Mouse (Mus musculus) cerebellum, adult 11-12 months (tissue): ENCODE results near the gene Bola1.
"Not testable (repeated sequence)": the region's sequence is repeated elsewhere in the genome, so short reads cannot be mapped to it uniquely, and the experiment has no call there.

ENCODE experiments used
- DNase-seq: peaks from one replicate; pipeline ENCODE4 v3.0.0; 2022

Bola1 gene

DNA sequence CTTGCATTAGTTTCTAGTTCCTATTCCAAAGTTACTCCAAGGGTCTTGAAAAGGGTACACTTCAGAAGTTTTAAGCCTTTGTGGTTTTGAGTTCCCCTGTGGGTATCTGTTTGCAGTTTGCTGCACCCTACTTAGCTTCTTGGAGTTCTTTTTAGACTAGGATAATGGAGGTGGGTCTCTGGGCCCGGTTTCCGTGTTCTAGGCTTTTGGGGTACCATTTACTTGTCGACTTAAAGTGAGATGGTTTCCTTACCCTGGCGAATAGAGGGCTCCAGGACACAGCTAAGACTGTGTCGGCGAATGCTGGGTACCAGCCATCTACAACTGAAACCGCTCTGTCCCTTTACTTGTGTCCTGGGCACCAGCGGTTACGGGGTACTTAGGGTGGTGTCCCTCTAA, 2.1 kb upstream of the Bola1 start:
- DNase-seq = no peak

DNA sequence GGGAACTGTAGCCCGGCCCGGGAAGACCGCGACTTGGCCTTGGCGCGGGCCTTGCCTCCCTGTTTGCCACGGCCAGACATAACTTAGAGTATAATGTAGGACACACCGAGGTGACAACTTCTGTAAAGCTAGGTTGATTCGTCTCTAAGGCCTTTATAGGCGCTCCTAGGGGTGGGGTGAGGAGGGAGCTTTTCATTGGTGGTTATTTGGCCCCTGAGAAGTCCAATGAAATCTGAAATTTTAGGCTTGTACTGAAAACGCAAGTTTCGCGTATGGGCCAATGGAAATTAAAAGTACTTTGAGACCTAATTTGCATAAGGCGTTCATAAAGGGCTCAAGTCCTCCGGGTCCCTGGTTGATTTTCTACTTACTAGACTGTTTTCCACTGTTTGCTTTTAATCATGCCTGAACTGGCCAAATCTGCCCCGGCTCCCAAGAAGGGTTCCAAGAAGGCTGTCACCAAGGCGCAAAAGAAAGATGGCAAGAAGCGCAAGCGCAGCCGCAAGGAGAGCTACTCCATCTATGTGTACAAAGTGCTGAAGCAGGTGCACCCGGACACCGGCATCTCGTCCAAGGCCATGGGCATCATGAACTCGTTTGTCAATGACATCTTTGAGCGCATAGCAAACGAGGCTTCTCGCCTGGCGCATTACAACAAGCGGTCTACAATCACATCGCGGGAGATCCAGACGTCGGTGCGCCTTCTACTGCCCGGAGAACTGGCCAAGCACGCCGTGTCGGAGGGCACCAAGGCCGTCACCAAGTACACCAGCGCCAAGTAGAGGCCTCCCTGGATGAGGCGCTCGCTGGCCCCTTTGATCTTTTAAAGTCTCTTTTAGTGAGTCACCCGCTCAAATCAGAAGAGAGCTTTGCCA, 1.5 kb upstream of the Bola1 start, which contains the start of the genes Hist2h2ac and Hist2h2be:
TSS of gene Hist2h2ac (minus strand) at position 116 of the 875 bp plus-strand sequence.
TSS of gene Hist2h2be (plus strand) at position 355 of the 875 bp plus-strand sequence.
- peak; percentile 88 for DNase-seq

DNA sequence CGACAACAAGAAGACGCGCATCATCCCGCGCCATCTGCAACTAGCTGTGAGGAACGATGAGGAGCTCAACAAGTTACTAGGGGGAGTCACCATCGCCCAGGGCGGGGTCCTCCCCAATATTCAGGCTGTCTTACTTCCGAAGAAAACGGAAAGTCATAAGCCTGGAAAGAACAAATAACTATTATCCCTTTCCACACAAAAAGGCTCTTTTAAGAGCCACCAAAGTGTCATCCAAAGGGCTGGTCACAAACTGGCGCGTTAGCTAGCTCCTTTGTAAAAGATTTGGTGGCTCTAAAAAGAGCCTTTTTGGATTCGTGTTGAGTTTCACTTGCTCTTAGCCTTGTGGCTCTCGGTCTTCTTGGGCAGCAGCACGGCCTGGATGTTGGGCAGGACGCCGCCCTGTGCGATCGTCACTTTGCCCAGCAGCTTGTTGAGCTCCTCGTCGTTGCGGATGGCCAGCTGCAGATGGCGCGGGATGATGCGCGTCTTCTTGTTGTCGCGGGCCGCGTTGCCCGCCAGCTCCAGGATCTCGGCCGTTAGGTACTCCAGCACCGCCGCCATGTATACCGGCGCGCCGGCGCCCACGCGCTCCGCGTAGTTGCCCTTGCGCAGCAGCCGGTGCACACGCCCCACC, 739 bp upstream of the Bola1 start:
- DNase-seq = not testable (repeated sequence)

DNA sequence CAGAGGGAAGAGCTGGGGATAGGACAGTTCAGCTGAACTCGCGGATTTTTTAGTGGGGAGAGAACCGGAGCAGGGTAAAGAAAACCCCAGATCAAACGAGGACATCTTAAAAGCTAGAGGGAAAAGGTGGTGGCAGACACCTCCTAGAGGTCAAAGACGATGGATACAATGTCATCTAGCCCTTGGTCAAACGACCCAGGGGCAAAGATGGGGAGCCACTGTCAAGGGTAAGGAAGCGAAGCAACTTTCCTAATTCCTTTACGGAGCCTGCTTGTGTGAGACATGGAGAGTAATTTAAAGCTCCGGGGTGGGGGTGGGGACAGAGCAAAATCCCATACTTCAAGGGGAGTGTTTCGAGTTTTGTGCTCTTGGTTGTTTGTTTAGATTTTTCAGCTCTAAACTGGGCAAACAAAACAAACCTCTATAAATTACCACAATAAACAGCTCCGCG, 293 bp downstream of the Bola1 start:
- peak; percentile 53 for DNase-seq

DNA sequence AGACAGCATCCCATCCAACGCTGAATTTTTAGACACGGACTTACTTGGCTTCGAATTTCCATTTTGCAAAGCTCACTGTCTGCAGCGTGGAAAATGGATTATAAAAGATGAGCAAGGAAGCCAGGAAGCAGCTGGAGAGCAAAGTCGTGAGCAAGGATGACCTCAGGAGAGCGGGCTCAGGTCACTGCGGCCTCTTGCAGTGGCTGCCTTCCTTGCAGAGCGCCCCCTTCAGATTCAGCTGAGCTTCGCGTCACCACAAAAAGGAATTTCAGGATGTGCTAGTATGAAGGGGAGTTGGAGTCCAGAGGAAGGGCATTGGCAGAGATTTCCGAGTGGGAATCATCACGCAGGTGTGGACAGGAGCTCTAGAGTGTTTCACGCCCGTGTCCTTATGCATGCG, 10.3 kb downstream of the Bola1 start:
- no peak for DNase-seq

DNA sequence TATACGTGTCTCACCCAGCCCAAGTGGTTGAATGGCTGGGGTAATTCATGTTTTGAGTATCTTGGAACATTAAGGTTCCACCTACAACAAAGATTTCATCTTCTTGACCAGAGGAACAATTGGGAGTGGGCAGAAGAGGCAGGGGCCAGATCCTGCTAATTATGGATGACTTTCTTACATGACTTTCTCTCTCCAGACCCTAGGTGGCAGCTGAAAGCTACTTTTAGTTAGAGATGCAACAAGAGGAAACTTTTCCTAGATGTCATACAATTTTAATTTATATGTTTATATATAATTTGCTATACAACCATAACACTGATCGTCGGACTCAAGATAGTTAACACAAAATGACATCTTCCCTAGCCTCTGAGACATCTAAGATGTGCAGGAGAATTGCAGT, 11.7 kb downstream of the Bola1 start:
- no peak for DNase-seq

DNA sequence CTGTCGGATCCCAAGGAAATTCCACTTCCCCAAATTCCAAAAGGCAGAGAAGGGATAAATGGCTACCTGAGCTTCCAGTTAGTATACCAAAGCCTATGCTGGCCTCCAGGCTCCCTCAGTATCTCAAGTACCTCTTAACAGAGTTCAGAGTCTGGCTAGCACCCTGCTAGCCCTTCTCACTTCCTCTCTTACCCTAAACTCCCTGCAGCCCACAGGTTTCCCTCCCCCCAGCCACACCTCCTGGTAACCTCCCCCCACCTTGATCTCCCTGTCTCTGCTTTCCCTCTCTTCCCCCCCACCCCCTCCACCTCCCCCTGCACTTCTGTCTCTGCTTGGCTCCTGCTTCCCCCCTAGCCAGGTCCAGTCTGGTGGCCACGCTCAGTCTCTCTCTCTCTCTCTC, 19.8 kb downstream of the Bola1 start:
- DNase-seq = no peak

DNA sequence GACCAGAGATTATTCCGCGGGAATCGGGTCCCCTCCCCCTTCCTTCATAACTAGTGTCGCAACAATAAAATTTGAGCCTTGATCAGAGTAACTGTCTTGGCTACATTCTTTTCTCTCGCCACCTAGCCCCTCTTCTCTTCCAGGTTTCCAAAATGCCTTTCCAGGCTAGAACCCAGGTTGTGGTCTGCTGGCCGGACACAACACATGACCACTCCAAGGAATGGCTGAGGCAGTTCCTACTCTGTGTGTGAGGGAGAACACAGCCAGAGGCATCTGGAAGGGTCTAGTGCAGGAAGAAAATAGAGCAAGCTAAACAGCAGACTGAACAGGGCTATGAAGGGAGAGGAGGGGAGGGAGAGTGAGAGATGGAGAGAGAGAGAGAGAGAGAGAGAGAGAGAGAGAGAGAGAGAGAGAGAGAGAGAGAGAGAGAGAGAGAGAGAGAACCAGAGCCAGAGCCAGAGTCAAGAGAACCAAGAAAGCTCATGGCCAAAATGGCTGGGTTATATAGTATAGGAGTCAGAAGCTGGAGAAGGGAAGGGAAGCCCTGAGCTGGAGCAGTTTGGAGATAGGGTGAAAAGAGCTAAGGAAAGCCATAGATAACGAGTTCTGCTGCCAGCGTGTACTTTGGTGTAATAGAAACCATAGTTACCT, 20.8 kb downstream of the Bola1 start:
- DNase-seq = not testable (repeated sequence)

DNA sequence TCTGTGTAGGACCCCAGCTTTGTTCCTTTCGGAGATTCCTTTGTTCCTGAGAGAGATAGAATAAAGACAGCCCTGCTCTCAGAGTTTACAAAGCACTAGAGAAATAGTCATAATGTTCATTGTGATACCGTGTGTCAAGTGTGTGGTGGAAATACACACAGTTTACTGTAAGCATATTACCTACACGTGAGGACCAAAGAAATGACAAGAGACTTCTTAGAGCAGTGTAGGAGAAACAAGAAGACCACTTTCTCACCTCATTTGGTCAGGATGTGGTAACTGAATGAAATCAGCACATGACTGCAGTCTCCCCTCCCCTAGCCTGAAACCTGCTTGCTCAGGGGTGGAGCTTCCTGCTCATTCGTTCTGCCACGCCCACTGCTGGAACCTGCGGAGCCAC, 21.3 kb downstream of the Bola1 start:
- DNase-seq = no peak

DNA sequence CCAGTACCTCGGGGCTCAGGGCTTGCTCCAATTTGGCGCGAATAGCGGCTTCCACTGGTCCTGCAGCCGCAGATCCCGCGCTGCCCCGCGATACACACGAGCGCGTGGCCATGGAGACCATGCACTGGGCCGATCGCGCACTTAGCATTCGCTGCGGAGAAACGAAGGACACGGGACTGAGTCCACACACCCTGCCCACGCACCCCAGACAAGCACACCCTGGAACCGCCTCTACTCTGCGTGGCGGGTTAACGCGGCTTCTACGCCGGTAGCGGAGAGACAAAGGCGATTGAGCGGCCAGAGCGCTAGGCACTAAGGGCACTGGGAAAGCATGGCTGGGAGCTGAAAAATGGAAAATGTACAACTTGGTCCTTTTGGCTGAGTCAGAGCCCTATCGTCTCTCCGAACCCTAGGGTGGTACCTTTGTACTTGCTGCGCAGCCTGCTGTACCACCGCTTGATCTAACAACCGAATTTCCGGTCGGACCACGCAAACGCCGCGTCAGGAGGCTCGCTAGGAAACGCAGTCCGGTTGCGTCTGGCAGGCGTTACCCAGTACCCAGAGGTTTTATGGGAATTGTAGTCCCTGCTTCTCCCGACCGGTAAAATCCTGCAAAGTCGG, 22.3 kb downstream of the Bola1 start:
- DNase-seq = peak; percentile 91

DNA sequence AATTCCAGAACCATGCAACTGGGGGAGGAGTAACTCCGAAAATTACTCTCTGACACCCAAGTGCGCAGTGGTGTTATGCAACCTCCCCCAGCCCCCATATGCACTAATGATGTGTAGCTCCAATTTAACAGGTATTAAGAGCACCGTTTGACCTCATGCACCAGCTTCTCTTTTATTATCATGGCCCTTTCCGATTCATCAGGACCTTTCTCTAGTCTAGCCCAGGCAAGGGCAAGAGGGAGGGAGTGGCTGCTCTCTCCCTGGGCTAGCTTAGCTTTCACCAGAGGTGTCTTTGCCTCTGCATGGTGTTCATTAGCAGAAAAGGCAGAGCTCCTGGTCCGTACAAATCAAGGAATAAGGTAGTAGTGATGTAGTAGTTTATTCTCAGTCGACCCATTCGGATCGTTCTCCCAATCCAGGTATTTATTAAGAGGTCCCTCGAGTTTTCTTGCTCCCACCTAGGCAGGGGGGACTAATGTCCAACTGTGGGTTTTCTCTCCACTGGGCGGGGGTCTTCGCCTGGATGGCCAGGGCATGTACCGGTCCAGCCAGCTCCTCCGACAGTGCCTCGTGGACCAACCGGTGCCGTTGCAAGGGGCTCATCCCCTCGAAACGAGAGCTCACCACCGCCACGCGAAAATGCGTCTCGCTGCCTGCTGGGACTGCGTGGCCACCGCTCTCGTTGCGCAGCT, 22.9 kb downstream of the Bola1 start:
- DNase-seq = no peak

DNA sequence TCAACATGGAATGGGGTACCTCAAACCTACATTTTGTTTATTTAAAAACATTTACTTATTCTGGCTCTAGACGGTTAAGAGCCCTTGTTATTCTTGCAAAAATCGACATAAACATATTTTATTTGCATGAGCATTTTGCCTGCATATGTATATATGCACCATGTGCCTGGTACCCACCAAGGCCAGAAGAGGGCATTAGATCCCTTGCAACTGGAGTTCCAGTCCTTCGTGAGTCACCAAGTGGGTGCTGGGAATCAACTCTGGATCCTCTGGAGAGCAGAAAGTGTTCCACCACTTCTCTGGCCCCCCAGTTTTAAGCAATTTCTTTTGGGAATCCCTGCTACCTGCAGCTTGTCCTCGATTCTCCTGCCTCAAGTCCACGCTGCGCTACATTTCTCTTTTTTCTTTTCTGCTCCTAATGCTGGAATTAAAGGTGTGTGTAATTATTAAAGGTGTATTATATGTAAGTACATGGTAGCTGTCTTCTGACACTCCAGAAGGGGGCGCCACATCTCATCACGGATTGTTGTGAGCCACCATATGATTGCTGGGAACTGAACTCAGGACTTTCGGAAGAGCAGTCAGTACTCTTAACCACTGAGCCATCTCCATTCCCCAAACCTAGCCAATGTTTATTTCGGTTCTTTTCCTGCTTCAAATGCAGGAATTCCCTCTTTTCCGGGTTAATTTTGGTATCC, 23.7 kb downstream of the Bola1 start:
- DNase-seq = no peak

DNA sequence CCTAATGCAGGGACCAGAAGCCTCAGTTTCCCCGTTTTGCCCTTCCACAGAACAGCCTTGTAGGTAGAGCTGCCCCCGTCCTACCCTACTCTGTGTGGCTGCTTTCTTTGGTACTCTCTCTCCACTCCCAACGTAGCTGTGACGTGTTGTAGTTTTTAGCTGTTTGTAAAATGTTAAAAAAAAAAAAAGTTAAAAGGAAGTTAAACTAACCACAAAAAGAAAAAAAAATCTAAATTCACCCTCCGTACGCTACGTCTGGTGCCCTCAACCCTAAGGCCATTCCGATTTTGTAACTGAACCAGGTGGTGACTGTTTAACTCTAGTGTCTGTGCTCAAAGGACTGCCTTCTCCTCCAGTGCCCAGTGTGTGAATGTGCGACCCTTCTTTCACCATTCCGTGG, 24.5 kb downstream of the Bola1 start:
- no peak for DNase-seq

DNA sequence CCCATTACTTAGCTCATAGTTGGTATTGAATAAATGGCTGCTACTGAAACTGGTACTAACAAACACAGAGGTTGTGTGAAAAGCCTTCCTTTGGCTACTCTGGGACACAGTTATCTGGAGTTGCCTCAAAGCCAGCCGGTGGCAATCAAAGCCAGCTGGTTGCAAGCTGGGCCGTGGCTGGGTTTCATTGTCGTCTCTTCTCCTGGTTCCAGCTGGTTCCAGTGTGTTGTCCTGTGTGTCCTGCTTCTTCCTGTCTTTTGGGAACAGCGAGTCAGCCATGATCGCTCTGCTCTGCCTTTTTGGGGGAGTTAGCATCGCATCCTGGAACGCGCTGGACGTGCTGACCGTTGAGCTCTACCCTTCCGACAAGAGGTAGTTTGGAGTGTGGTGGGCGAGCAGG, 26.5 kb downstream of the Bola1 start:
- DNase-seq = no peak

DNA sequence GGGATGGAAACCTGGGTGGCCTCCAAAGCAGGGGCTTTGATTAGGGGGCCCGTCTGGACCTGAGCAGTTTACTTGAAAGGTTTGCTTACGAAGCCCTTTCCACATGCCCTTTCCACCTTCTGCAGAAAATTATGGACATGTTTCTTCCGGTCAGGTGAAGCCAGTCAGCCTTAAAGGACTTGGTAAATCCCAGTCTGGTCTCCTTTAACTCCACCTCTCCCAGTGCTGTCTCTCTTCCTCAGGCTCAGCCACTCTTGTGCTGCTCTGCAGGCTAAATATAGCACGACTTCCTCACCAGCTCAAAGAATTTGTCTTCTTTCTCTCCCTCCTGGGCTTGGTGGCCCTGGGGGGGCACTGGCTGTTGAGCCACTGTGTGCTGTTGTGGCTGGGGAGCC, 37.1 kb downstream of the Bola1 start:
- no peak for DNase-seq

DNA sequence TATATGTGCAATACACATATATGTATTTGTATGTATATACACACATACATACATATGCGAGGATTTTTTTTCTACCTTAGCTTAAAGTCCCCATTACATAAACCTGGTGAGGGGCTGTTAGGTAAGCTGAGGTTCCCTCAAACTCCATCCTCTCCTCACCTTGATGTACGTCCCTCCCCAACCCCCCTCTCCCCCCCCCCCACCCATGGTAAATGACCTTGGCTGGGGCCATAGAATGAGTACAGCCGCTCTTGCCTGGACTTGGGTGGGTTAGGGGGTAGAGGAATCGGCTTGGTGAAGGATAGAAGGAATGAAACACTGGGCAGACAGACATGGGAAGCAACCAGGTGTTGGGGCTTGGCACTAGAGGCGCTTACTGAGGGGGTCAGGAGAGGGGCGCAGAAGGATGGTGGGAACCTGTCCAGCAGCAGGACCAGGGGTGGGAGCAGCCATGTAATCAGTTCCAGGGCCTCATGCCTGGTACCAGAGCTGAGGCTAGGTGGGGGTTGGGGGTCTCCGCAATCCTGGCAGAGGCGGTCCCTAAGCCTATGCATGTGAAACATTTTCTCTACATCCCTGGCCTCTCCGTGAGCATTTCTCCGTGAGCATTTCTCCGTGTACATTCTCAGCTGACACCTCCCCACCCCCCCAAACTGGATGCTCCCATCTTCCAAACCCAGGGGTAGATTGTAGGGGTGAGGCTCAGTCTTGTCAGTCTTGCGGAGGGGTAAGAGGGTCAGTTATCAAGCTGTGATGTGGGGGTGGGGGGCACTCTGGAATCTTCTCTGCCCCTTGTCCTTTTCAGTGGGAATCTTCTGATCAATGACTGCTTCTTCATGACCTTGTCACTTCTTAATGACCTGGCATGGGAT, 37.8 kb downstream of the Bola1 start:
- peak; percentile 67 for DNase-seq

DNA sequence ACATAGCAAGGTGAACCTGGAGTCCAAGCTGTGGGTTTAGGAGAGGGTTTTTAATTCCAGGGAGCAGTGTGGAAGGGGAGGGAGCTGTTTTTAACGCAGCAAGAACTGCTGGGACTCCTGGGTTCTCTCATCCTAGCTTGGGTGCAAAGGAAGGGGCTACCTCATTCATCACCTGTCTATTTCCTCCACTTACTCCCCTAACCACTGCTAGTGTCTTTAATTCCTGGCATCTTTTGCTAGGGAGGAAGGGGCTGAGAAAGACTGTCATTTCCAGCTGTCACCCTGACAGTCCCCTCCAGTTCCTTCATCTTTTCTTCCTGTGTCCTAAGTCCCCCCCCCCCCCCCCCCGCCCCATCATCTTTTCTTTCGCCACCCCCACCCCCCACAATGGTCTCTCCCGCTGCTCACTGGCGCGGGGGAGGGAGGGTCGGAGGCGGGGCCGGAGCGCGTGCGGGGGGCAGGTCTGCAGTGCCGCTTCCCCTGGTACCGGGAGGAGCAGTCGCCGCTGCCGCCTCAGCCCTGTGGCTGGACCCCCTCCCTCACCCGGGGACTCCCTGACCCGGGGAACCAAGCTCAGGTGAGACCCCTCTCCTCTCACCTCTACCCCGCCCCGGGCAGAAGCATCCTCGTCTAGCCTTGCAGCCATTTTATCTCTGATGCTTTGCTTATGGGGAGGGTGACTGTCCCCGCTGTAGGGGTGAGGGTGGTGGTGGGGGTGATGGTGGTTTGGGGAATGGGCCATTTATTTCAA, 38.6 kb downstream of the Bola1 start, which contains the start of gene Sv2a:
TSS of gene Sv2a (plus strand) at position 425 of the 751 bp plus-strand sequence.
- peak; percentile 86 for DNase-seq

DNA sequence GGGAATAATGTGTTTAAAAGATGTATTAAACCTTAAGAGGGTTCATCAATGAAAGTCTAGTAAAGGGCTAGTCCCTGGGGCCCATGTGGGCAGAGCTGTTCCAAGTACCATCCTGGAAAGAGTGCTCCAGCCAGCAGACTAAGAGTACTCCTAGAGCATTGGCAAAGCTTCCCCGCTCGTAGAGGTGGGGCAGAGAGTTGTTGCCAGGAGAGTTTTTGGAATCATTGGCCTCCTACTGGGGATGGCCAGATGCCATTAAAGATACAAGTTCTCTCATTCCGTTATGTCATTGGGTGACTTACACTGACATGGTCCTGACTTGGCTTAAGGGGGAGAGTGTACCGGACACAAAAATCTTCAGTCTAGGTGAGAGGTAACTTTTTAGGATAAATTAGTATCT, 40.0 kb downstream of the Bola1 start:
- peak; percentile 68 for DNase-seq

DNA sequence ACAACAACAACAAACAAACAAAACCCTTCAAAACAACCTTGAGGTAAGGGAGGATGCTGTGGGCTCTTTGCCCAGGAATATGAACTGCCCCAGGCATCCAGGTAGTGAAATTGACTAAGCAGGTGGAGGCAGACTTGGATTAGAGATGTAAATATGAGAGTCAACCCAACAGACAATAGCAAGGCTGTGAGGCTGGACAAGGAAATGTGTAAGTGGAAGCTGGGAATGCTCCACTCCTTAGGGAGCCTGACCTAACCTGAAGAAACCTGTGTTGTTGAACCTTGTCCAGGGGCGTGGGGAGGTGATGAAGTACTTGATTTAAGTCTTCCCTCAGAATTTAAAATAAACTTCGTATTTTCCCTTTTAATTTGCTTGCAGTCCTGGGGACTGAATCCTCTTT, 40.6 kb downstream of the Bola1 start:
- DNase-seq = no peak

DNA sequence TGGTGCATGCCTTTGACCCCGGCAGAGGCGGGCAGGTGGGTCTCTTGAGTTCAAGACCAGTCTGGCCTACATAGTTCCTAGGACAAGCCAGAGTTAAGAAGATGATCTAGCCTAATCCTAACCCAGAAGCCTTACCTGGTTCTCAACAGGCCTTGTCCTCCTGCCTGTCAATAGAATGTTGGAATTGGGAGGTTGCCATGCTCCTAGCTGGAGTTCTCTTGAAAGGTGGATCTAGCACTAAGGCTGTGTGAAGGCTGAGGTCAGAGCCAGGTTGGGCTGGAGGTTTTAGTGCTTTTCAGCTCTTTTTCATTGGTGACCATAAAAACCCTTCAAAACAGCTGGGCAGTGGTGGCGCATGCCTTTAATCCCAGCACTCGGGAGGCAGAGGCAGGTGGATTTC, 41.1 kb downstream of the Bola1 start:
- DNase-seq = no peak
